Mouse (Mus musculus) neural tube, embryonic 11.5 days (tissue): ENCODE results near the gene Ifnl2. TPM values are rescaled to one million over a fixed set of nuclear protein-coding genes. Genes with fewer than 3 reads are reported as not detected.
"Not testable (repeated sequence)": the region's sequence is repeated elsewhere in the genome, so short reads cannot be mapped to it uniquely, and the experiment has no call there.

Experiments used
- ATAC-seq: fragments of 200-750 bp; cut with Nextera tagmentation; 2 replicates; pipeline ENCODE4 v1.8.0; 2017; ENCODE audit warnings: moderate number of reproducible peaks, mild to moderate bottlenecking, moderate TSS enrichment, moderate library complexity; ENCODE audit not compliant: insufficient read depth, low FRiP score, low TSS enrichment
- DNase-seq: peaks from one replicate; pipeline ENCODE4 v3.0.0-alpha.2; 2015; ENCODE audit warnings: low spot score
- H3K27ac ChIP-seq: fragments of 300-500 bp; sonication (generic); 2 replicates; pipeline ENCODE4 v1.5.1; 2014; ENCODE audit warnings: low read depth, mild to moderate bottlenecking, low read length
- H3K27me3 ChIP-seq: fragments of 300-500 bp; sonication (generic); 2 replicates; pipeline ENCODE4 v1.6.1; 2014; ENCODE audit warnings: mild to moderate bottlenecking, low read length, mixed read lengths; ENCODE audit not compliant: control insufficient read depth, insufficient read depth
- H3K36me3 ChIP-seq: fragments of 300-500 bp; sonication (generic); 2 replicates; pipeline ENCODE4 v1.6.1; 2014; ENCODE audit warnings: mild to moderate bottlenecking, low read length, moderate library complexity, mixed read lengths; ENCODE audit not compliant: control insufficient read depth, insufficient read depth
- H3K4me1 ChIP-seq: fragments of 300-500 bp; sonication (generic); 2 replicates; pipeline ENCODE4 v1.6.1; 2014; ENCODE audit warnings: low read length, mixed read lengths; ENCODE audit not compliant: control insufficient read depth, insufficient read depth
- H3K4me2 ChIP-seq: fragments of 300-500 bp; sonication (generic); 2 replicates; pipeline ENCODE4 v1.6.1; 2014; ENCODE audit warnings: low read depth, mild to moderate bottlenecking, moderate library complexity
- H3K4me3 ChIP-seq: fragments of 300-500 bp; sonication (generic); 2 replicates; pipeline ENCODE4 v1.5.1; 2014; ENCODE audit warnings: low read depth, low read length
- H3K9ac ChIP-seq: fragments of 300-500 bp; sonication (generic); 2 replicates; pipeline ENCODE4 v1.6.1; 2014; ENCODE audit warnings: mild to moderate bottlenecking, low read length
- H3K9me3 ChIP-seq: fragments of 300-500 bp; sonication (generic); 2 replicates; pipeline ENCODE4 v1.6.1; 2016; ENCODE audit warnings: low read length; ENCODE audit not compliant: control insufficient read depth
- WGBS: fragments of 180-500 bp; shearing (Covaris S2); extraction: QIAGEN DNeasy Blood & Tissue Kit; methylation state at CpG from one replicate; pipeline ENCODE4 v1.1.7; 2014; 5-methylcytosine and 5-hydroxymethylcytosine counted together
- polyA plus RNA-seq: library from polyadenylated mRNA; unstranded; fragments of >200 nt; fragmentation: Nextera tagmentation; extraction: Ambion mirVana; gene quantifications from 2 replicates; pipeline ENCODE4 v1.2.1, GENCODE M21; 2014

Gene Ifnl2
- polyA plus RNA-seq, 1 experiment from 2014 or later: not detected

GRCm38 (mm10) chr7:28545891-28546210, 35.6 kb upstream of the Ifnl2 start:
- Histone ChIP-seq H3K4me2 (no peak overlapping the region), H3K9ac (no peak overlapping the region), H3K36me3 (no peaks in the 10 kb centered on the region), H3K27ac (no peak overlapping the region), H3K4me1 (peaks cover 3% of the 10 kb centered on the region; the same call in 1 of the 2 replicates), H3K9me3 (no peaks in the 10 kb centered on the region), H3K4me3 (no peak overlapping the region), H3K27me3 (peaks cover 27% of the 10 kb centered on the region)
- DNase-seq (no peak), ATAC-seq (no peak)
- WGBS: 42% methylated on average over 7 of the region's 7 CpGs

GRCm38 (mm10) chr7:28545048-28545890, 35.0 kb upstream of the Ifnl2 start:
- H3K9ac ChIP-seq: no peak overlapping the region
- H3K9me3 ChIP-seq: no peaks in the 10 kb centered on the region
- WGBS: 22% methylated on average over 14 of the region's 14 CpGs
- peaks cover 3% of the 10 kb centered on the region; the same call in 1 of the 2 replicates for H3K4me1 ChIP-seq
- no peaks in the 10 kb centered on the region for H3K36me3 ChIP-seq
- peak; percentile 26 for DNase-seq
- H3K4me2 ChIP-seq: no peak overlapping the region
- H3K27me3 ChIP-seq: peaks cover 27% of the 10 kb centered on the region
- H3K27ac ChIP-seq: no peak overlapping the region
- 0 out of 2 replicates have a peak, but pooled peaks have one; percentile 31 for ATAC-seq
- H3K4me3 ChIP-seq: no peak overlapping the region

- H3K9me3 ChIP-seq: no peaks in the 10 kb centered on the region
- WGBS: 2% methylated on average over 25 of the region's 27 CpGs
- H3K36me3 ChIP-seq: no peaks in the 10 kb centered on the region
- peaks cover 3% of the 10 kb centered on the region; the same call in 1 of the 2 replicates for H3K4me1 ChIP-seq
- peaks cover 27% of the 10 kb centered on the region for H3K27me3 ChIP-seq
- peak overlapping the region; percentile 31 for H3K4me2 ChIP-seq
- H3K4me3 ChIP-seq: peak overlapping the region; percentile 23; the same call in 1 of the 2 replicates
- H3K9ac ChIP-seq: no peak overlapping the region; the same call in 1 of the 2 replicates
- no peak overlapping the region for H3K27ac ChIP-seq
- ATAC-seq: no peak
- peak; percentile 26 for DNase-seq
These were observed 33.9 kb upstream of the Ifnl2 start for GRCm38 (mm10) chr7:28544051-28544601.

- Histone ChIP-seq H3K9me3 (no peaks in the 10 kb centered on the region), H3K4me1 (no peaks in the 10 kb centered on the region), H3K27me3 (peaks cover 9% of the 10 kb centered on the region; the same call in 1 of the 2 replicates), H3K36me3 (no peaks in the 10 kb centered on the region), H3K4me3 (no peak within 1 kb of the TSS), H3K9ac (no peak within 1 kb of the TSS), H3K27ac (no peak within 1 kb of the TSS), H3K4me2 (no peak within 1 kb of the TSS)
- 78% methylated on average over 4 of the region's 4 CpGs for WGBS
- no peak for ATAC-seq
- no peak for DNase-seq
These were observed 30.3 kb upstream of the Ifnl2 start, which contains the start of gene Sycn for GRCm38 (mm10) chr7:28540526-28540925. Sycn (plus strand) TSS chr7:28540885.

GRCm38 (mm10) chr7:28538886-28539285, 28.6 kb upstream of the Ifnl2 start:
- 87% methylated on average over 6 of the region's 6 CpGs for WGBS
- DNase-seq, H3K9ac ChIP-seq, H3K4me2 ChIP-seq, H3K4me3 ChIP-seq, H3K9me3 ChIP-seq, H3K36me3 ChIP-seq, H3K4me1 ChIP-seq, H3K27me3 ChIP-seq, ATAC-seq, H3K27ac ChIP-seq: not testable (repeated sequence)

GRCm38 (mm10) chr7:28532005-28532404, 21.8 kb upstream of the Ifnl2 start:
- ATAC-seq: no peak
- Histone ChIP-seq H3K4me3 (no peak overlapping the region), H3K4me2 (no peak overlapping the region), H3K4me1 (no peaks in the 10 kb centered on the region), H3K9me3 (no peaks in the 10 kb centered on the region), H3K36me3 (no peaks in the 10 kb centered on the region), H3K27ac (no peak overlapping the region), H3K9ac (no peak overlapping the region), H3K27me3 (no peaks in the 10 kb centered on the region)
- 72% methylated on average over 8 of the region's 8 CpGs for WGBS
- DNase-seq: no peak

GRCm38 (mm10) chr7:28527922-28528719, 17.9 kb upstream of the Ifnl2 start:
- peak; percentile 83 for DNase-seq

GRCm38 (mm10) chr7:28522536-28522935, 12.3 kb upstream of the Ifnl2 start, which contains the start of gene Ifnl3:
Ifnl3 (plus strand) TSS chr7:28522836.
- H3K36me3 ChIP-seq, H3K9ac ChIP-seq, H3K4me1 ChIP-seq, H3K4me3 ChIP-seq, DNase-seq, H3K9me3 ChIP-seq, ATAC-seq, H3K4me2 ChIP-seq, H3K27me3 ChIP-seq, H3K27ac ChIP-seq: not testable (repeated sequence)
- WGBS: 75% methylated on average over 5 of the region's 6 CpGs

More at GRCm38 (mm10) chr7:28527922-28528719, 17.9 kb upstream of the Ifnl2 start:
- Histone ChIP-seq H3K4me3 (no peak overlapping the region), H3K9me3 (no peaks in the 10 kb centered on the region), H3K27ac (no peak overlapping the region), H3K27me3 (no peaks in the 10 kb centered on the region), H3K9ac (no peak overlapping the region), H3K4me2 (no peak overlapping the region), H3K4me1 (no peaks in the 10 kb centered on the region), H3K36me3 (no peaks in the 10 kb centered on the region)
- 6% methylated on average over 19 of the region's 19 CpGs for WGBS
- no peak for ATAC-seq
